Mouse (Mus musculus) hindbrain, embryonic 15.5 days (tissue): ENCODE measurements around the gene Gramd4. TPM values are rescaled to one million over a fixed set of nuclear protein-coding genes. Genes with fewer than 3 reads are reported as not detected.

Experiments
- ATAC-seq: fragments of 200-750 bp; cut with Nextera tagmentation; 2 replicates; pipeline ENCODE4 v1.8.0; 2017; ENCODE audit warnings: low read depth, moderate number of reproducible peaks, moderate TSS enrichment; ENCODE audit not compliant: low FRiP score
- H3K27ac ChIP-seq: fragments of 300-500 bp; sonication (generic); replicated peaks from 2 replicates; pipeline ENCODE4 v1.5.1; 2015; ENCODE audit warnings: mild to moderate bottlenecking, inconsistent platforms
- H3K27me3 ChIP-seq: fragments of 300-500 bp; sonication (generic); 2 replicates; pipeline ENCODE4 v1.6.1; 2015; ENCODE audit warnings: control low read depth, inconsistent platforms
- H3K36me3 ChIP-seq: fragments of 300-500 bp; sonication (generic); 2 replicates; pipeline ENCODE4 v1.6.1; 2015; ENCODE audit warnings: control low read depth, inconsistent platforms
- H3K4me1 ChIP-seq: fragments of 300-500 bp; sonication (generic); replicated peaks from 2 replicates; pipeline ENCODE4 v1.6.1; 2015; ENCODE audit warnings: control low read depth, inconsistent platforms
- H3K4me2 ChIP-seq: fragments of 300-500 bp; sonication (generic); 2 replicates; pipeline ENCODE4 v1.6.1; 2015; ENCODE audit warnings: moderate library complexity, mild to moderate bottlenecking, inconsistent platforms
- H3K4me3 ChIP-seq: fragments of 300-500 bp; sonication (generic); 2 replicates; pipeline ENCODE4 v1.5.1; 2015; ENCODE audit warnings: mild to moderate bottlenecking, inconsistent platforms
- H3K9ac ChIP-seq: fragments of 300-500 bp; sonication (generic); 2 replicates; pipeline ENCODE4 v1.6.1; 2015; ENCODE audit warnings: inconsistent platforms
- H3K9me3 ChIP-seq: fragments of 300-500 bp; sonication (generic); 2 replicates; pipeline ENCODE4 v1.6.1; 2016; ENCODE audit warnings: control low read depth, inconsistent platforms
- WGBS: fragments of 180-500 bp; shearing (Covaris S2); methylation state at CpG from one replicate; pipeline ENCODE4 v1.1.7; 2015; 5-methylcytosine and 5-hydroxymethylcytosine counted together
- polyA plus RNA-seq: library from polyadenylated mRNA; unstranded; fragments of >200 nt; fragmentation: Nextera tagmentation; extraction: Ambion mirVana; gene quantifications from 2 replicates; pipeline ENCODE4 v1.2.1, GENCODE M21; 2015

Gene Gramd4
- polyA plus RNA-seq, result 31.6 and 33.4 TPM in 2 replicates

DNA sequence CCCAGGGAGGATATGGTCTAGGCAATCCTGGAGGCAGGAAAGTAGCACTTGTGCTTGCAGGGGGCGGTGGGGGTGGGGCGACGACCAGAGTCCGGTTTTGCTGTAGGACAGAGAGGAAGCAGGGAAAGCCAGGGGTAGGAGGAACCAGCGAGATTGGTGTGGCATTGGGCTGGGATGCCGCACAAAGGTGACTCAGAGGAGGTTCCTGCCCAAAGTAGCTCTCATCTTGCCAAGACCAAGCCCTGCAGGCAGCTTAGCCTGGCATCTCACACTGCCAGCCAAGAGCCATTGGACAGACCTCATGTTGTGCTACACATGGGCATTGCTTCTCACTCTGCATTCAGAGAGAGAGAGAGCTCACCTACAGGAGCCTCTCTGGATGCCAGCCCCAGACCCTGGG is at the start of gene Gramd4:
Gramd4 (plus strand) TSS at position 283 of the 400 bp plus-strand sequence.
- Histone ChIP-seq H3K36me3 (no peaks in the 10 kb centered on the region), H3K4me1 (peaks cover 43% of the 10 kb centered on the region), H3K27me3 (no peaks in the 10 kb centered on the region), H3K9ac (peak within 1 kb of the TSS; percentile 100), H3K9me3 (no peaks in the 10 kb centered on the region), H3K4me2 (peak within 1 kb of the TSS; percentile 83), H3K4me3 (peak within 1 kb of the TSS; percentile 93), H3K27ac (peak within 1 kb of the TSS; percentile 98)
- ATAC-seq, result no peak
- 34% methylated on average over 6 of the region's 6 CpGs for WGBS

DNA sequence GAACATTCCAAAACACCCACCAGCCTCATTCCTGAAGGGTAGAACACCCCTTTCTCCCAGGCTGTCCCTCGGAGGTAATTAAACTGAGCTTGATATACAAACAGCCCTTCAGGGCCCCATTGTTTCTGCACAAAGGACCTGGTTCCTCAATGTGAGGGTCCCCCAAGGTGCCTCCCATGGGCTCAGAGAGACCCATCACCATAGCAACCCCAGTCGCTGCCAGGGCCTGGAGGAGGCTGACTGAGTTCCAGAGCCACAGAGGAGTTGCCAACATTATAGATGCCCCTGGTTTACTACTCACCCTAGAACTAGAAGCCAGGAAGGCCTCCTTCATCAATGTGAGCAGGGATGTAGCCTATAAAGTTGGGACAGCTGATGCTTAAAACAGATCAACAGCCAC is 44.4 kb upstream of the Gramd4 start:
- Histone ChIP-seq H3K4me2 (no peak overlapping the region), H3K27ac (no peak overlapping the region), H3K4me1 (peaks cover 22% of the 10 kb centered on the region), H3K9ac (no peak overlapping the region), H3K27me3 (no peaks in the 10 kb centered on the region), H3K9me3 (no peaks in the 10 kb centered on the region), H3K4me3 (no peak overlapping the region), H3K36me3 (no peaks in the 10 kb centered on the region)
- 14% methylated on average over 2 of the region's 2 CpGs for WGBS
- no peak for ATAC-seq

DNA sequence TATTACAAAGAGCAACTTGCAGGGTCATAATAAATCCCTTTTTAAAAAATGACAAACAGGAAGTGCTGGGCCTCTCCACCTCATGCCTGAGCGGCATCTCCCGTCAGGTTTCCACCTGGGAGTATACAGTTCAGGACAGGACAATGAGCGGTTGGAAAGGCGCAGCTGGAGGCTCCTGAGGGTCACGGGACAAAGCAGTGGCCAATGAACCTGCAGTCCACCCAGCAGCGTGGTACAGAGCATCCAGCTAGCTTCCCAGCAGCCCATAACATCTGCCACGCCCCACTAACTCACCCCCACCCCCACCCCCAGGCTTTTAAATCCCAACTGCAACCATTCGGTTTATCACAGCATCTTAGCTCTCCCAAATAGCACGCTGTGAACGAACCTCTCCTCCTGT is 43.8 kb upstream of the Gramd4 start:
- H3K9ac ChIP-seq, result no peak overlapping the region
- WGBS, result 18% methylated on average over 10 of the region's 10 CpGs

DNA sequence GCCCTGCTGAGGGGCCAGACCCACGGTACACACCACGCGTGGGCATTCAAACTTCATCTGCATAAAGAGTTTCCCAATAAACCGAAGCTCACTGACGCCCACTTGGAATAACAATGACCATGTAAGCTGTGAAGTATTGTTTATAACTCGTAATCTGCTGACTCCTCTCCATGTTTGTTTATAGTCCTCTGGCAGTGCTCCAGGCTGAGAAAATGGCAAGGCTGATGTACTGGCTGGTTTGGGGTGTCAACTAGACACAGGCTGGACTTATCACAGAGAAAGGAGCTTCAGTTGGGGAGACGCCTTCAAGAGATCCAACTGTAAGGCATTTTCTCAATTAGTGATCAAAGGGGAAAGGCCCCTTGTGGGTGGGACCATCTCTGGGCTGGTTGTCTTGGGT is 42.5 kb upstream of the Gramd4 start:
- WGBS, result 83% methylated on average over 7 of the region's 7 CpGs
- no peak for ATAC-seq

More for the DNA sequence above, 43.8 kb upstream of the Gramd4 start:
- Histone ChIP-seq H3K27me3 (no peaks in the 10 kb centered on the region), H3K4me3 (no peak overlapping the region), H3K4me2 (no peak overlapping the region), H3K36me3 (no peaks in the 10 kb centered on the region), H3K4me1 (peaks cover 22% of the 10 kb centered on the region), H3K27ac (no peak overlapping the region), H3K9me3 (no peaks in the 10 kb centered on the region)
- no peak for ATAC-seq

DNA sequence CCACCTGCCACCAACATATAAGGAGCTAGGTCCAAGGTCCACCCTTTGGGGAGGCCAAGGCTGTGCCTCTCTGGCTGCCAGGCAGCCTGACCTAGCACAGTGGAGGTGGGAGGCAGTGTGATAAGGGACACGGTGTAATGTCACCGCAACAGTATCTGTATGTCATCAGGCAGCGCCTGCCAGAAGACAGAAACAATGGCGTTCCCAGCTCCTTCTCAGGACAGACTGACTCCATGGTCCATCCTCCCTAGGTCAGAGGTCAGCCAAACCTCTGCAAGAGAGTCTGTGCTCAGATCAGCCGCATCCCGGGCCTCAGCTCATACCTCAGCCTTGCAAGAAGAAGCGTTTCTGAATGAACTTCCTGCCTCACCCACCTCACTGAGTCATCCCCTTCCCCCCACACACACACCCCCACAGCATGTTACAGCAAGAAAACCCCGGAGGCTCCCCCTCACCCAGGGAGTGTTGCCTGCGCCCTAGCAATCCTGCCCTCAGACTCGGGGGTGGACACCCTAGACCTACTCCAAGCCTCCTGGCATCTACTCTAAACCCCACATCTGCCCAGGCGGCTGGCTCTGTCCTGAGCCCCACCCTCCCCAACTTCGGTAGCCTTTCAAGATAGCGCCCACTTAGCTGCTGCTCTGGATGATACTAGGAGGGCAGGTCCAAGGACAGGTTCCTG is 41.5 kb upstream of the Gramd4 start:
- ATAC-seq, result no peak
- H3K9me3 ChIP-seq, result no peaks in the 10 kb centered on the region
- no peaks in the 10 kb centered on the region for H3K27me3 ChIP-seq
- H3K27ac ChIP-seq, result no peak overlapping the region
- no peaks in the 10 kb centered on the region for H3K36me3 ChIP-seq
- peaks cover 30% of the 10 kb centered on the region for H3K4me1 ChIP-seq
- WGBS, result 67% methylated on average over 13 of the region's 13 CpGs
- no peak overlapping the region for H3K4me2 ChIP-seq
- no peak overlapping the region for H3K4me3 ChIP-seq
- no peak overlapping the region for H3K9ac ChIP-seq

More for the DNA sequence above, 42.5 kb upstream of the Gramd4 start:
- Histone ChIP-seq H3K4me1 (peaks cover 24% of the 10 kb centered on the region), H3K9ac (no peak overlapping the region), H3K9me3 (no peaks in the 10 kb centered on the region), H3K27me3 (no peaks in the 10 kb centered on the region), H3K4me2 (no peak overlapping the region), H3K36me3 (no peaks in the 10 kb centered on the region), H3K4me3 (no peak overlapping the region), H3K27ac (no peak overlapping the region)

DNA sequence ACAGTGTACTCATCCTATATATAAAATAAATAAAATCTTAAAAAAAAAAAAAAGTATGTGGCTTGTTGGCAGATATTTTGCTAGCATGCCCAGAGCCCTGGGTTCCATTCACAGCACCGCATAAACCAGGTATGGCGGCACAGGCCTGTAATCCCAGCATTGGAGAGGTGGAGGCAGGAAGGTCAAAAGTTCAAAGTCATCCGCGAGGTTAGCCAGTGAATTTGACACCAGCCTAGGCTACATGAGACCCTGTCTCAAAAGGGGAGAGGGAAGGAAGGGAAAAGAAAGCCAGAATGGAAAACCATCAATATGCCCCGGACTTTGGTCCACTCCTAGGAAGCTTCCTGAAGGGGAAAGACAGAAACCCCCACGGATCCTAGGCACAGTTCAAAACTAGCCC is 40.2 kb upstream of the Gramd4 start:
- no peak overlapping the region for H3K9ac ChIP-seq
- no peaks in the 10 kb centered on the region for H3K9me3 ChIP-seq
- peaks cover 30% of the 10 kb centered on the region for H3K4me1 ChIP-seq
- 96% methylated on average over 6 of the region's 6 CpGs for WGBS
- no peaks in the 10 kb centered on the region for H3K36me3 ChIP-seq
- ATAC-seq, result no peak
- H3K4me2 ChIP-seq, result no peak overlapping the region
- H3K27ac ChIP-seq, result no peak overlapping the region
- H3K27me3 ChIP-seq, result no peaks in the 10 kb centered on the region
- H3K4me3 ChIP-seq, result no peak overlapping the region

DNA sequence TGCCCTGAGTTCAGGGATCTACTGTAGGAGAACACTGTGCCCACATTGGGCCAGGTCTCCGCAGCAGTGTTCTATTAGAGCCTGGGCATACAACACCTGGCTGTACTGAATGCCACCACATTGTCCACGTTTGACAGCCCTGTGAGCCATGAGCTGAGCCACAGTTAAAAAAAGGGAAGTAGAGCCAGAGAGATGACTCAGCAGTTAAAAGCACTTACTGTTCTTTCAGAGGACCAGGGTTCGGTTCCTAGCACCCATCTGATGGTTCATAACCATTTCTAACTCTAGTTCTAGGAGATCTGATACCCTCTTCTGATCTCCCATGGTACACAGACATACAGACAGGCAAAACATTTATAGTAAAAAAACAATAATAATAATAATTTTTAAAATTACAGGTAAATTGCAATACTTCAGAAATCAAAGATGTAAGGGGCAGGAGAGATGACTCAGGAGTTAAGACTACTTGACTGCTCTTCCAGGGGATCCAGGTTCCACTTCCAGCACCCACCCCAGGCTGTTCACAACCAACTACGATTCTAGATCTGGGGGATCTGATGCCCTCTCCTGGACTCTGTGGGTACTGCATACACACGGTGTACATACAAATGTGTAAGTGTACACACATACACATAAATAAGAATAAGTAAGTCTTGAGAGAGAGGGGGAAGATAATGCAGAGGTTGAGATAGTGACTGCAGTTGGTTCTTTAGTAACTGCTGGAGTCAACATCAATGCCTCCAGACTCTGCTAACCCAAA is 38.6 kb upstream of the Gramd4 start:
- no peaks in the 10 kb centered on the region for H3K9me3 ChIP-seq
- H3K4me1 ChIP-seq, result peaks cover 16% of the 10 kb centered on the region
- WGBS, result 93% methylated on average over 5 of the region's 5 CpGs
- ATAC-seq, result no peak
- H3K27ac ChIP-seq, result no peak overlapping the region
- no peaks in the 10 kb centered on the region for H3K27me3 ChIP-seq
- no peak overlapping the region for H3K4me2 ChIP-seq
- H3K9ac ChIP-seq, result no peak overlapping the region
- no peak overlapping the region for H3K4me3 ChIP-seq
- H3K36me3 ChIP-seq, result no peaks in the 10 kb centered on the region

DNA sequence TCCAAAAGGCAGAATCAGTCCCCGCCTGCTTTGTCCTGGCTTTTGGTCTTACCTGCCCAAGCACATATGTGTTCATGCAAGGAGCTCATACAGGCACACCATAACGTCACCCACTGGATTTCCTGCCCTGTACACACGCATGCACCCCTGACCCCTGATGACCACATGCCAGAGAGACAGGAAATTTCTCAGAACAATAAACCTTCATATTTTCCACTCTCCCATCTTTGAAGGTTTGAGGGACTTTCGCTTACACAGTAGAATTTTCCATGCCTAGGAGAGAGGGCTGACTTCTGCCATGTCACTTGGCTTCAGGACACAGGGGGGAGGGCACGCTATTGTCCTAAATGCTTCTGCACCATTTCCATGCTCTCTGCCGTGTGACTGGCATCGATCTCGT is 37.5 kb upstream of the Gramd4 start:
- Histone ChIP-seq H3K9ac (no peak overlapping the region), H3K27me3 (no peaks in the 10 kb centered on the region), H3K4me3 (no peak overlapping the region), H3K4me2 (no peak overlapping the region), H3K27ac (no peak overlapping the region), H3K4me1 (peaks cover 13% of the 10 kb centered on the region), H3K36me3 (no peaks in the 10 kb centered on the region), H3K9me3 (no peaks in the 10 kb centered on the region)
- WGBS, result 73% methylated on average over 8 of the region's 8 CpGs
- ATAC-seq, result no peak

DNA sequence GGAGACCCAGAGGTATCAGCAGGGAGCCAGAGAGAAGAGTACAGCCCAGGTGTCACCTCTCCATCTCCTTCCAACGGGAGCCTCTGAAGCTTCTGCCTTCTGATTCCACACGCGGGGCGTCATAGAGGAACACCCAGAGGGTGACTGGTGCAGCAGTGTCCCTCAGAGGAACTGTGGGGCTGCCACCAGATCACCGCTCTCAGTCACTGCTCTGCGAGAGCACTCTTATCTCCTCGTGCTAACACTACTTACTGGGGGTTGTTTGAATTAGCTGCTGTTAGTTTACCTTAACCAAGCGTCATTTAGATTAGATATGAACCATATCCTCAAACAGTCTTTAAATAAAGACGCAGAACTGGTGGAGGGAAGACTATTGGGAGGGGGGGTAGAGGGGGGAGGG is 36.2 kb upstream of the Gramd4 start:
- Histone ChIP-seq H3K4me3 (no peak overlapping the region), H3K27ac (no peak overlapping the region), H3K4me1 (peaks cover 9% of the 10 kb centered on the region), H3K9me3 (no peaks in the 10 kb centered on the region), H3K27me3 (no peaks in the 10 kb centered on the region), H3K4me2 (no peak overlapping the region), H3K9ac (no peak overlapping the region), H3K36me3 (no peaks in the 10 kb centered on the region)
- WGBS, result 87% methylated on average over 9 of the region's 9 CpGs
- ATAC-seq, result no peak

DNA sequence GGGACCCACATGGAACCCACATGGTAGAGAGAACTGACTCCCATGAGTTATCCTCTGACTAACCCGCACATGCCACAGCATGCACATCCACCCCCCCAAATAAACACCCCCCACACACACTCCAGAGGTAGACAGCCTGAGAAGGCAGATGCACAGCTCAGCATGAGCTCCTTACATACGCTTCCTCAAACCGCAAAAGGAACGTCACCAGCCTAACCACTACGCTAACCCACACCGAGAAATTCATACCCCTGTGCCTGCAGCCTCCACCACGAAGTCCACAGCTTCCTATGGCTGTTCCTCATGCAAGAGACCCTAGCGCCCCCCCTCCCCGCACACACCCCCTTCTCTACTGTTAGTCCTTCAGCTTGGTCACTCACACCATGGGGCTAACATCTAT is 35.5 kb upstream of the Gramd4 start:
- H3K4me3 ChIP-seq, result no peak overlapping the region
- no peaks in the 10 kb centered on the region for H3K9me3 ChIP-seq
- H3K4me2 ChIP-seq, result no peak overlapping the region
- WGBS, result 84% methylated on average over 9 of the region's 9 CpGs
- H3K27me3 ChIP-seq, result no peaks in the 10 kb centered on the region
- H3K9ac ChIP-seq, result no peak overlapping the region
- H3K36me3 ChIP-seq, result no peaks in the 10 kb centered on the region
- H3K4me1 ChIP-seq, result peaks cover 8% of the 10 kb centered on the region
- no peak for ATAC-seq
- H3K27ac ChIP-seq, result no peak overlapping the region

DNA sequence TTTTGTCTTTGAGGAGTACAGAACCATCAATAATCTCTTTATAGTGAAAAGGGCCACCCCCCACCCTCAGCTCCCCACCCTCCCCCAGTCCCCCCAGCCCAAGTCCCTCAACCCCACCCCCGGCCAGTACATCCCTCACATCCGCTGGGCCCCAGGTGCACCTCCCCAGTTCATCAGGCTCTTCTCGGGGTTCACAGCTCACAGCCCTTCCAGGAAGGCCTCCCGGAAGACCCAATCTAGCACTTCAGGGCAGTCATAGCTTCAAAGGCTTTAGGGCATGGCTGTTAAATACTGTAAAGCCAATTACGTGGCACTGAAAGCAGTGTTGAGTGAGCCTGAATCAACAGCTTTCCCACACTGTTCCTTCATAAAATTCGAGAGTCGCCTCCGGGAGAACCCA is 29.6 kb upstream of the Gramd4 start:
- ATAC-seq, result no peak
- Histone ChIP-seq H3K4me1 (peaks cover 7% of the 10 kb centered on the region), H3K9me3 (no peaks in the 10 kb centered on the region), H3K4me3 (no peak overlapping the region), H3K4me2 (0 out of 2 replicates have a peak overlapping the region, but pooled peaks have one; percentile 43), H3K36me3 (no peaks in the 10 kb centered on the region), H3K27ac (no peak overlapping the region), H3K27me3 (peaks cover 12% of the 10 kb centered on the region), H3K9ac (no peak overlapping the region)
- WGBS, result 69% methylated on average over 8 of the region's 8 CpGs

DNA sequence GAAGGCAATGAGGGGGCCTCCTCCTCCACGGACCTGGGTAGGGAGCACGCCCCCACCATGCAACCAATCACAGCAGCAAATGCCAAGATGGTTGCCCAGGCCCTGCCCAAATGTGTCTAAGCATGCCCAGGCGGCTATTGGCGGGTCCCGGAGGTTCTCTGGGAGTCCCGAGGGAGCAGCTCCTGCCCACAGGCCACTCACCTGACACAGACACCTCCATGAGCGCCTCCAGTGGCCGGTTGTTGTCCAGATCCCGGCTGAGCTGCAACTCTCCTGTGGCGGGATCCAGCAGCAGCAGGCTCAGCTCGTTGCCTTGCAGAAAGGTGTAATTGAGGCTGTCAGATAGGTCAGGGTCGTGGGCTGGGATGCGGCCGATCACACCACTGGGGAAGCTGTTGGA is 27.5 kb upstream of the Gramd4 start:
- peak overlapping the region; percentile 43 for H3K4me2 ChIP-seq
- H3K4me3 ChIP-seq, result 0 out of 2 replicates have a peak overlapping the region, but pooled peaks have one; percentile 5
- H3K9me3 ChIP-seq, result no peaks in the 10 kb centered on the region
- H3K9ac ChIP-seq, result no peak overlapping the region
- H3K27me3 ChIP-seq, result peaks cover 32% of the 10 kb centered on the region
- WGBS, result 78% methylated on average over 14 of the region's 14 CpGs
- H3K36me3 ChIP-seq, result no peaks in the 10 kb centered on the region
- no peak overlapping the region for H3K27ac ChIP-seq
- peaks cover 28% of the 10 kb centered on the region for H3K4me1 ChIP-seq
- ATAC-seq, result no peak
